Mouse (Mus musculus): ENCODE measurements around the gene Pgam2. TPM values are rescaled to one million over a fixed set of nuclear protein-coding genes. Genes with fewer than 3 reads are reported as not detected.

Pgam2 gene
- polyA plus RNA-seq, 1 experiment, result 1.1 TPM

DNA sequence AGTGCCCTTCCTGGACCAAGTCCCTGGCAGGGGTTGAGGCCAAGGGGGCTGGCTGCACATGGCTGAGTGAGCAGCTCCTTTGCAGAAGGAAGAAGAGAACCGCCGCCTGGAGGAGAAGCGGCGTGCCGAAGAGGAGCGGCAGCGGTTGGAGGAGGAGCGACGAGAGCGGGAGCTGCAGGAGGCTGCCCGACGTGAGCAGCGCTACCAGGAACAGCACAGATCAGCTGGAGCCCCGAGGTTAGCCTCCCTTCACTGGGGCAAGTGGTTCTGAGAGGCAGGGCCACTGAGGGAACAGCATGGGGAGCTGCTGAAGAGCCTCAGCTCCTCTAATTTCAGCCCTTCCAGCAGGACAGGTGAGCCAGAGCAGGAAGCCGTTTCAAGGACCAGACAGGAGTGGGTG lies 6.6 kb downstream of the Pgam2 start:
- Histone ChIP-seq H3K27ac (ENCODE audit: insufficient read depth, low read length) (no peak overlapping the region), H3K4me3 (replicated peaks; ENCODE audit: insufficient read depth, low read depth, low read length) (no peak overlapping the region), H3K4me1 (ENCODE audit: control insufficient read depth, insufficient read depth, low read length) (peaks cover 5% of the 10 kb centered on the region; the same call in 1 of the 2 replicates), H3K27me3 (ENCODE audit: control insufficient read depth, insufficient read depth, low read length) (no peaks in the 10 kb centered on the region)
- WGBS, result 64% methylated on average over 15 of the region's 15 CpGs
- DNase-seq, result no peak
- TF ChIP-seq CTCF (IDR thresholded peaks at IDR 0.05; ENCODE audit: borderline replicate concordance, insufficient read depth, low read depth, low read length), result no peak
- no peak for TF ChIP-seq POLR2A (IDR thresholded peaks at IDR 0.05; ENCODE audit: borderline replicate concordance, insufficient read depth, low read length)

DNA sequence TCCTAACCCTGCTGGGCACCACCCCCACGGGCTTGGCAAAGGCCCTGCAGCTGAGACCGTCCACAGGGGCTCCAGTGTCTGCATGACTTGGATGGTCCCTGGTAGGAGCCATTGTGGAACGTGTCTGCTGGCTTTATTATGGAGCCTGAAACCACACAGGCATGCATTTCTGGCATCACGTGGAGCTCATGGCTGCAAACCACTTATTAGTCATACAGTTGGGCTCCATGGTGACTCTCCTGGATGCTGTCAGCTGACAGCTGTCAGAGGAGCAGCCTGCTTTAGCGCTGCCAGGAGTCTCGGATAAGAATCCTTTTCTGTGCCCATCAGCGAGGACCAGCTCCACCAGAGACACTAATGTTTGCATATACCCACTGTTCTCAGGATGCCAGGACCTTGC lies 7.8 kb downstream of the Pgam2 start:
- TF ChIP-seq CTCF (IDR thresholded peaks at IDR 0.05; ENCODE audit: borderline replicate concordance, insufficient read depth, low read depth, low read length) (no peak), POLR2A (IDR thresholded peaks at IDR 0.05; ENCODE audit: borderline replicate concordance, insufficient read depth, low read length) (no peak)
- peak in 1 of 2 experiments; percentile 64 for DNase-seq
- Histone ChIP-seq H3K4me1 (ENCODE audit: control insufficient read depth, insufficient read depth, low read length) (peaks cover 5% of the 10 kb centered on the region; the same call in 1 of the 2 replicates), H3K27me3 (ENCODE audit: control insufficient read depth, insufficient read depth, low read length) (no peaks in the 10 kb centered on the region), H3K27ac (ENCODE audit: insufficient read depth, low read length) (no peak overlapping the region), H3K4me3 (replicated peaks; ENCODE audit: insufficient read depth, low read depth, low read length) (no peak overlapping the region)
- WGBS, result 13% methylated on average over 7 of the region's 7 CpGs

DNA sequence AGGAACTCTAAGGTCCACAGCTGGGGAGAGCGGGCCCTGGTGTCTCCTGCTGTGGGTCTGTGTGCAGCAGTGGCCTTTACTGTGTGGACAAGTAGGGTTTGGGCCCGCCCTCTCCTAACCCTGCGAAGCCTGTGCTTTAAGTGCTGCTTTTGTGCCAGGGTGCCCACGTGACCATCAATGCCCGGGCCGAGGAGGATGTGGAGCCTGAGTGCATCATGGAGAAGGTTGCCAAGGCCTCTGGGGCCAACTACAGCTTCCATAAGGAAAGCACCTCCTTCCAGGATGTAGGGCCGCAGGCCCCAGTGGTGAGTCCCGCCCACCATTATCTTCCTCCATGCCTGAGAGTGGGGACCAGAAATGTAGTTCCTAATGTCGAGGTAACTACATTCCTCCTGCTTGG lies 8.2 kb downstream of the Pgam2 start:
- Histone ChIP-seq H3K4me3 (replicated peaks; ENCODE audit: insufficient read depth, low read depth, low read length) (no peak overlapping the region), H3K4me1 (ENCODE audit: control insufficient read depth, insufficient read depth, low read length) (peaks cover 5% of the 10 kb centered on the region; the same call in 1 of the 2 replicates), H3K27me3 (ENCODE audit: control insufficient read depth, insufficient read depth, low read length) (no peaks in the 10 kb centered on the region), H3K27ac (ENCODE audit: insufficient read depth, low read length) (no peak overlapping the region)
- no peak for DNase-seq
- TF ChIP-seq POLR2A (IDR thresholded peaks at IDR 0.05; ENCODE audit: borderline replicate concordance, insufficient read depth, low read length) (no peak), CTCF (IDR thresholded peaks at IDR 0.05; ENCODE audit: borderline replicate concordance, insufficient read depth, low read depth, low read length) (no peak)
- 44% methylated on average over 9 of the region's 9 CpGs for WGBS

DNA sequence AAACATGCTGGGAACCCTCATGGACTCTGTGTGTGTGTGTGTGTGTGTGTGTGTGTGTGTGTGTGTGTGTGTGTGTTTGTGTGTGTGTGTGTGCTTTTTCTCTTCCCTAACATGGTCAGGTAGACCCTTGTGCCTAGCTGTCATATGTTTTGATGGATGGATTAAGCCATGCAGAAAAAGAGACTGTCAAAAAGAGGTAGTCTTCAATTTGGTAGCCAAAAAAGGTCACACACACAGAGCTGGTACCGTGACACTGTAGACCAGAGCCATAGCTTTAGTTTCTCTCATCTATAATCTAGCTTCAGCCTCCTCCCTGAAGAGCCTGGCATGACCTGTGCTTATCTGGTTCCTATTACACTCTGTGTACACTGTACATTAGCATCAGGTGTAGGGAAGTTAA lies 13.1 kb downstream of the Pgam2 start:
- DNase-seq, result no peak
- peaks cover 8% of the 10 kb centered on the region for H3K4me1 ChIP-seq (ENCODE audit: control insufficient read depth, insufficient read depth, low read length)
- H3K27me3 ChIP-seq (ENCODE audit: control insufficient read depth, insufficient read depth, low read length), result no peaks in the 10 kb centered on the region
- TF ChIP-seq POLR2A (IDR thresholded peaks at IDR 0.05; ENCODE audit: borderline replicate concordance, insufficient read depth, low read length), result no peak
- TF ChIP-seq CTCF (IDR thresholded peaks at IDR 0.05; ENCODE audit: borderline replicate concordance, insufficient read depth, low read depth, low read length), result no peak
- H3K27ac ChIP-seq (ENCODE audit: insufficient read depth, low read length), result no peak overlapping the region
- WGBS, result 61% methylated on average over 1 of the region's 1 CpGs
- no peak overlapping the region for H3K4me3 ChIP-seq (replicated peaks; ENCODE audit: insufficient read depth, low read depth, low read length)

DNA sequence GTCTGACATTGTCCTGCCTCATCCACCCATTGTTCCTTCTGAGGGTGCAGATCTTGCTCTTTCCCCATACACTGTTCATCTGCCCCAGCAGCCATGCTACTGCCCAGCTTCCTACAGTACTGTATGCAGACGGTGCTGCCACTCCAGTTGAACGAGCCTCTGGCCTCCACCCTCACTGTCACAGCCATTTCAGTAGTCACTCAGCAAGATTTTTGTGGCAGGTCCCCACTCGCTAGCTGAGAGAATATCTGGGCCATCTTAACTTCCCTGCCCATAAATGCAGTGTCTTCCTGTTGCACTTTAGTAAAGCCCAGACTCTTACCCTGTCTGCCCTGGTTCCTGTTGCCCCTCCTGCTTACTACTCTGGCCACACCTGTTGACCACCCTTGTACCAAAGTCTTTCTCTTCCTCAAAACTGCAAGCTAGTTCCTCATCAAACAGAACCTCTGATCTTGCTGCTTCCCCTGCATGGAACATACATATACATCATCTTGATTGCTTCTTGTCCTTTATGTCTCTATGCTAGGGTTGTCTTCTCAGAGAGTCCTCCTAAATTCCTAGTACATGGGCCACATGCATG lies 13.7 kb downstream of the Pgam2 start:
- no peak for TF ChIP-seq POLR2A (IDR thresholded peaks at IDR 0.05; ENCODE audit: borderline replicate concordance, insufficient read depth, low read length)
- 77% methylated on average over 3 of the region's 3 CpGs for WGBS
- H3K27ac ChIP-seq (ENCODE audit: insufficient read depth, low read length), result no peak overlapping the region

DNA sequence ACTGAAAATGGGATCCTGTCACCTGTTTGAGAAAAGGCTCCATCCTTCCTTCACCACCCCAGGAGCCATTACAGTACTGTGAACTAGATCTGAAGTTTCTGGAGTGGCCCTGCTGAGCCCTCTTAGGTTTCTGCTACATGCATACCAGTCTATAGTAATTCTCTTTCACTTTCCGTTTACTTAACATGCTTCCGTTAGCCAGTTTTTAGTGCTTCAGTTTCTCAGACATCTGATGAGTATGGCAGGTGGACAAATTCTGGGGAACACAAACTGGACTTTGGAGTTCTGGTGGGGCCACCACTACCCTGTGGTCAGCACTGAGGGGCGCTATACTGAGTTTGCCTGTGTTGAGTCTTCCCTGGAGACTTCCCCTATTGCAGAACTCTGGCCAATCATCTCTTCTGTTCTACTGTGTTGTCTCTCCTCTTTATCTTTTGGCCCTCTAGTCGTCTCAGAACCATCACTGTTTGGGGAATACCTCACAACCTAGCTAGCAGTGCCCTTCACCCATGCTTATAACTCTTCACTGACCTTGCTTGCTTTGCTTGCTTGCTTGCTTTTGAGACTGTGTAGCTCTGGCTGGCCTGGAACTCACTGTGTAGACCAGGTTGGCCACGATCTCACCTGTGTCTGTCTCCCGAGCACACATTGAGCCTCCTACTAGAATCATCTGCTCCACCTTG lies 14.3 kb downstream of the Pgam2 start:
- TF ChIP-seq POLR2A (IDR thresholded peaks at IDR 0.05; ENCODE audit: borderline replicate concordance, insufficient read depth, low read length) (no peak), CTCF (IDR thresholded peaks at IDR 0.05; ENCODE audit: borderline replicate concordance, insufficient read depth, low read depth, low read length) (no peak)
- H3K4me1 ChIP-seq (ENCODE audit: control insufficient read depth, insufficient read depth, low read length), result peaks cover 8% of the 10 kb centered on the region
- no peak for DNase-seq
- H3K27ac ChIP-seq (ENCODE audit: insufficient read depth, low read length), result no peak overlapping the region
- no peaks in the 10 kb centered on the region for H3K27me3 ChIP-seq (ENCODE audit: control insufficient read depth, insufficient read depth, low read length)
- WGBS, result 65% methylated on average over 6 of the region's 6 CpGs
- peak overlapping the region; percentile 87 for H3K4me3 ChIP-seq (replicated peaks; ENCODE audit: insufficient read depth, low read depth, low read length)

More for the DNA sequence above, 13.7 kb downstream of the Pgam2 start:
- DNase-seq, result no peak
- H3K4me3 ChIP-seq (replicated peaks; ENCODE audit: insufficient read depth, low read depth, low read length), result no peak overlapping the region
- H3K4me1 ChIP-seq (ENCODE audit: control insufficient read depth, insufficient read depth, low read length), result peaks cover 8% of the 10 kb centered on the region
- no peaks in the 10 kb centered on the region for H3K27me3 ChIP-seq (ENCODE audit: control insufficient read depth, insufficient read depth, low read length)

DNA sequence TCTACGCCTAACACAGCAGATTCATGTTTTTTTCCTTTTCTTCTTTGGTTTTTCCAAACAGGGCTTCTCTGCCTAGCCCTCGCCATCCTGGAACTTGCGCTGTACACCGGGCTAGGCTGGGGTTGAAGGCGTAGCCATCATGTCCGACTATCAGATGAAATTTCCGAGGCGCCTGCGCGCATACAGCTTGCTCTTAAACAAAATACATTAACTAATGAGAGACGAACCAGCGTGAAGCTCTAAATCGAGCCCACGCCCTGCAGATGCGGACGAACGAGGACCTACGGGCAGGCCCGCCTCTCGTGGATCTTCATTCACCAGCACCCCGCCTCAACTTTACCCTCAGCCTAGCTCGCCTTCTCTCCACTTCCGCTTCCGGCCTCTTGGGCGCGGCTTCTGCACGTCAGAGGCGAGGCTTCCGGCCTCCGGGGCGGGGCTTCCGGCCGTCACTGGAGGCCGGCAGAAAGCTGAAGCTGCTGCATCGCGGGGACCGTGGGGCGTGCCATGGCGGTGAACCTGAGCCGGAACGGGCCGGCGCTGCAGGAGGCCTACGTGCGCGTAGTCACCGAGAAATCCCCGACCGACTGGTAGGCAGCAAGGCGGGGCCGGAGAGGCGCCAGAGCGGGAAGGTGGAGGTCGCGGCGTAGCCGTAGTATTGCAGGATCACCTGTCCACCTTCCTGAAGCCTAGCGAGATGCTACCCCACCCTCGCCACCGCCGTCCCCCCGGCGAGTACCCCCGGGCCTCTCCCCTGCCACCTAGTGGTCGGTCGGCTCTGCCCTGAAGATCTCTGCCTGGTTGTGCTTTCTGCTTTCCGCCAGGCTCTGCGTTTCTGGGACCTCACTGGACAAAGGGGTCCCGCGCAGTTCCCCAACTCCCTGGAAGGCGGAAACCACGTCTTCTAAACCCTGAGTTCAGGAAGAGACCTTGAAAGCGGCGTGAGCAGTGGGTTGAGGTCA lies 15.2 kb downstream of the Pgam2 start, which contains the start of gene Dbnl:
Gene Dbnl, plus strand, starts transcription at position 433 of the 959 bp plus-strand sequence.
- Histone ChIP-seq H3K27ac (ENCODE audit: insufficient read depth, low read length) (peak within 1 kb of the TSS; percentile 72), H3K27me3 (ENCODE audit: control insufficient read depth, insufficient read depth, low read length) (no peaks in the 10 kb centered on the region), H3K4me3 (replicated peaks; ENCODE audit: insufficient read depth, low read depth, low read length) (peak within 1 kb of the TSS; percentile 87), H3K4me1 (ENCODE audit: control insufficient read depth, insufficient read depth, low read length) (peaks cover 8% of the 10 kb centered on the region)
- DNase-seq, result peak; percentile 94 to 95
- WGBS, result under 1% methylated on average over 74 of the region's 74 CpGs
- TF ChIP-seq CTCF (IDR thresholded peaks at IDR 0.05; ENCODE audit: borderline replicate concordance, insufficient read depth, low read depth, low read length), result peak; percentile 55; the same call in 1 of the 2 replicates
- TF ChIP-seq POLR2A (IDR thresholded peaks at IDR 0.05; ENCODE audit: borderline replicate concordance, insufficient read depth, low read length), result peak; percentile 97

Measured in cerebellum, adult 2 months (tissue).